Comparison of ENCODE assay signal across 10 mouse cellular contexts in the genomic region with DNA sequence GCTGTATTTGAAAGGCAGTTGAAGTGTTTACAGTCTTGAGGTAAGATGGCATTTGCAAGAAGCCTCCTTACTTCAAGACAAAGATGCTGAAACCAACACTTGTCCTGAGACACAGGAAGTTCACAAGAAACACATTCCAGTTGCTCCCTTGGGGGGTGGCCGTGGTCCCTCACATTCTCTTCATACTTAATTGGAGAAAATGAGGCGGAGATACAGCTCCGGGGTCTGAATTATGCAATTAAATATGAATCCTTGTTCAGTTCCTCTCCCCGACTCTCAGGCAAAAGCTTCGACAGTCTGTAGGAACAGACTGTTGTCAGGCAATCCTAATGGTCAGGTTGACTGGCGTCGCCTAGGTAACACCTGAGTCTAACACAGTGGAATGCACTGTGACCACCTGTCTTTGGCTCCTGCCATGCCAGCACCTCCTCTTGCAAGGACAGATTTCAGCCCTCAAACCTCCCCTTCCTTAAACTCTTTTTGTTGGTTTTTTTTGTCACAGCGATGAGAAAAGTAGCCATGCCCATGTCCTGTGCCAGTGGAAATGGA.
A peak's percentile ranks its signal among the peaks of the same experiment; 100 is the strongest.
DNase-seq lines count a peak whose midpoint lies in the region; ATAC-seq and TF ChIP-seq lines count a peak whose summit lies in the region.
"Had no signal": no experiment of that assay in that cellular context is flagged by ENCODE, and none has a peak within 500 bp of the region (broad histone marks: within the 10 kb centered on the region; RNA-seq: fewer than 3 reads in every experiment).

No protein-coding gene starts in this region.

- DNase-seq in heart, postnatal 36 days, result no peak
- no peak for DNase-seq in lung, postnatal 4 days
- DNase-seq in forebrain, embryonic 14.5 days (ENCODE audit: low spot score), result peak; percentile 32
- peak; percentile 37 for DNase-seq in midbrain, postnatal 0 days (ENCODE audit: low spot score)
- no peak for DNase-seq in spleen, postnatal 10 days (ENCODE audit: low spot score in 2 of 2)
- no peak for DNase-seq in cerebellum, adult 11 months
- DNase-seq: gastrocnemius, postnatal 25 days; thymus, postnatal 14 days had no signal

- no peak for TF ChIP-seq CTCF in midbrain, postnatal 0 days (IDR thresholded peaks at IDR 0.05)

- H3K4me3 ChIP-seq in heart, embryonic 15.5 days, result no peak overlapping the region
- H3K4me3 ChIP-seq in lung, embryonic 16.5 days (ENCODE audit: low read length), result no peak overlapping the region
- no peak overlapping the region for H3K4me3 ChIP-seq in forebrain, embryonic 14.5 days (ENCODE audit: low read depth, low read length)
- no peak overlapping the region for H3K4me3 ChIP-seq in midbrain, postnatal 0 days (ENCODE audit: low read depth, low read length)

- no peak for ATAC-seq in heart, embryonic 15.5 days (replicated peaks; ENCODE audit: insufficient number of reproducible peaks, insufficient read depth, low FRiP score, low read depth)
- ATAC-seq in lung, embryonic 16.5 days (ENCODE audit: low read depth), result no peak
- ATAC-seq in forebrain, embryonic 14.5 days, result no peak
- ATAC-seq in midbrain, postnatal 0 days (ENCODE audit: low FRiP score), result no peak

- intact Hi-C loops in heart, postnatal 36 days (cut with DNase I), result no loop called here

- H3K27ac ChIP-seq in heart, embryonic 15.5 days, result peak overlapping the region; percentile 56; the same call in 1 of the 2 replicates
- peak overlapping the region; percentile 96 for H3K27ac ChIP-seq in lung, embryonic 16.5 days (ENCODE audit: low read length)
- peak overlapping the region; percentile 79 for H3K27ac ChIP-seq in forebrain, embryonic 14.5 days (ENCODE audit: low read depth, low read length)
- no peak overlapping the region for H3K27ac ChIP-seq in midbrain, postnatal 0 days (ENCODE audit: low read depth, low read length)

- H3K9me3 ChIP-seq in heart, embryonic 15.5 days (replicated peaks), result no peaks in the 10 kb centered on the region
- no peaks in the 10 kb centered on the region; the same call in 1 of the 2 replicates for H3K9me3 ChIP-seq in lung, embryonic 16.5 days (ENCODE audit: control insufficient read depth, low read length)
- no peaks in the 10 kb centered on the region; the same call in 1 of the 2 replicates for H3K9me3 ChIP-seq in forebrain, embryonic 14.5 days (replicated peaks; ENCODE audit: control insufficient read depth, low read length)
- no peaks in the 10 kb centered on the region for H3K9me3 ChIP-seq in midbrain, postnatal 0 days (ENCODE audit: low read length)

- H3K4me2 ChIP-seq in heart, embryonic 15.5 days, result no peak overlapping the region
- H3K4me2 ChIP-seq in lung, embryonic 16.5 days (ENCODE audit: low read depth, low read length), result no peak overlapping the region
- 0 out of 2 replicates have a peak overlapping the region, but pooled peaks have one; percentile 13 for H3K4me2 ChIP-seq in forebrain, embryonic 14.5 days (ENCODE audit: low read length)
- no peak overlapping the region for H3K4me2 ChIP-seq in midbrain, postnatal 0 days (ENCODE audit: low read depth, low read length, poor library complexity, severe bottlenecking)

- WGBS in heart, embryonic 15.5 days, result 81% methylated on average over 8 of the region's 8 CpGs
- WGBS in lung, embryonic 16.5 days, result 52% methylated on average over 8 of the region's 8 CpGs
- 54% methylated on average over 8 of the region's 8 CpGs for WGBS in forebrain, embryonic 14.5 days
- 60% methylated on average over 8 of the region's 8 CpGs for WGBS in midbrain, postnatal 0 days

- no peaks in the 10 kb centered on the region for H3K27me3 ChIP-seq in heart, embryonic 15.5 days
- no peaks in the 10 kb centered on the region for H3K27me3 ChIP-seq in lung, embryonic 16.5 days (ENCODE audit: control insufficient read depth, insufficient read depth, low read depth, low read length)
- H3K27me3 ChIP-seq in forebrain, embryonic 14.5 days (replicated peaks; ENCODE audit: control insufficient read depth, insufficient read depth, low read length), result no peaks in the 10 kb centered on the region
- H3K27me3 ChIP-seq in midbrain, postnatal 0 days (ENCODE audit: insufficient read depth, low read length), result no peaks in the 10 kb centered on the region

- H3K4me1 ChIP-seq in heart, embryonic 15.5 days (replicated peaks), result peaks cover 20% of the 10 kb centered on the region
- H3K4me1 ChIP-seq in lung, embryonic 16.5 days (replicated peaks; ENCODE audit: control insufficient read depth, insufficient read depth, low read length), result peaks cover 55% of the 10 kb centered on the region
- peaks cover 29% of the 10 kb centered on the region for H3K4me1 ChIP-seq in forebrain, embryonic 14.5 days (ENCODE audit: control insufficient read depth, insufficient read depth, low read length)
- peaks cover 8% of the 10 kb centered on the region; the same call in 1 of the 2 replicates for H3K4me1 ChIP-seq in midbrain, postnatal 0 days (ENCODE audit: insufficient read depth, low read length)

- no peaks in the 10 kb centered on the region for H3K36me3 ChIP-seq in heart, embryonic 15.5 days
- no peaks in the 10 kb centered on the region for H3K36me3 ChIP-seq in lung, embryonic 16.5 days (ENCODE audit: control insufficient read depth, insufficient read depth, low read length)
- no peaks in the 10 kb centered on the region for H3K36me3 ChIP-seq in forebrain, embryonic 14.5 days (ENCODE audit: control insufficient read depth, insufficient read depth, low read length)
- no peaks in the 10 kb centered on the region for H3K36me3 ChIP-seq in midbrain, postnatal 0 days (ENCODE audit: insufficient read depth, low read length)

- no peak overlapping the region for H3K9ac ChIP-seq in heart, embryonic 15.5 days
- H3K9ac ChIP-seq in lung, embryonic 16.5 days (ENCODE audit: low read length), result no peak overlapping the region
- peak overlapping the region; percentile 13; the same call in 1 of the 2 replicates for H3K9ac ChIP-seq in forebrain, embryonic 14.5 days (ENCODE audit: low read length)
- H3K9ac ChIP-seq in midbrain, postnatal 0 days (replicated peaks; ENCODE audit: low read length, poor library complexity, severe bottlenecking), result no peak overlapping the region

Comparison
In these comparisons a context has a peak if more than half of its experiments do, and no peak if none do; other contexts are left out.
1. DNase-seq: peak in forebrain, embryonic 14.5 days (single experiment) and midbrain, postnatal 0 days (single experiment); none in heart, postnatal 36 days (0 of 2), lung, postnatal 4 days (0 of 2), spleen, postnatal 10 days (0 of 2) and cerebellum, adult 11 months (single experiment).